Mouse (Mus musculus) embryonic facial prominence, embryonic 11.5 days (tissue): ENCODE results near the gene Slc16a3. TPM values are rescaled to one million over a fixed set of nuclear protein-coding genes. Genes with fewer than 3 reads are reported as not detected.

Source experiments
- ATAC-seq: fragments of 200-750 bp; cut with Nextera tagmentation; replicated peaks from 2 replicates; pipeline ENCODE4 v1.8.0; 2017; ENCODE audit warnings: low read depth; ENCODE audit not compliant: insufficient number of reproducible peaks, low FRiP score, low TSS enrichment
- DNase-seq: peaks from one replicate; pipeline ENCODE4 v3.0.0-alpha.2; 2015; ENCODE audit warnings: low spot score
- H3K27ac ChIP-seq: fragments of 300-500 bp; sonication (generic); replicated peaks from 2 replicates; pipeline ENCODE4 v1.5.1; 2014; ENCODE audit warnings: mild to moderate bottlenecking, low read depth, low read length, control low read depth
- H3K27me3 ChIP-seq: fragments of 300-500 bp; sonication (generic); 2 replicates; pipeline ENCODE4 v1.6.1; 2014; ENCODE audit warnings: mild to moderate bottlenecking, low read length, moderate library complexity, mixed read lengths; ENCODE audit not compliant: control insufficient read depth, insufficient read depth
- H3K36me3 ChIP-seq: fragments of 300-500 bp; sonication (generic); replicated peaks from 2 replicates; pipeline ENCODE4 v1.6.1; 2014; ENCODE audit warnings: low read depth, mild to moderate bottlenecking, low read length, moderate library complexity, mixed read lengths; ENCODE audit not compliant: control insufficient read depth, insufficient read depth
- H3K4me1 ChIP-seq: fragments of 300-500 bp; sonication (generic); 2 replicates; pipeline ENCODE4 v1.6.1; 2014; ENCODE audit warnings: low read length, mixed read lengths; ENCODE audit not compliant: control insufficient read depth, insufficient read depth
- H3K4me2 ChIP-seq: fragments of 300-500 bp; sonication (generic); 2 replicates; pipeline ENCODE4 v1.6.1; 2014; ENCODE audit warnings: low read depth, mild to moderate bottlenecking, control low read depth, low read length, moderate library complexity
- H3K4me3 ChIP-seq: fragments of 300-500 bp; sonication (generic); 2 replicates; pipeline ENCODE4 v1.5.1; 2014; ENCODE audit warnings: low read depth, low read length, control low read depth
- H3K9ac ChIP-seq: fragments of 300-500 bp; sonication (generic); replicated peaks from 2 replicates; pipeline ENCODE4 v1.6.1; 2014; ENCODE audit warnings: mild to moderate bottlenecking, control low read depth, low read length
- H3K9me3 ChIP-seq: fragments of 300-500 bp; sonication (generic); replicated peaks from 2 replicates; pipeline ENCODE4 v1.6.1; 2016; ENCODE audit warnings: mild to moderate bottlenecking, low read length, inconsistent platforms, mixed read lengths; ENCODE audit not compliant: control insufficient read depth
- WGBS: fragments of 180-500 bp; shearing (Covaris S2); extraction: QIAGEN DNeasy Blood & Tissue Kit; methylation state at CpG from one replicate; pipeline ENCODE4 v1.1.7; 2014; 5-methylcytosine and 5-hydroxymethylcytosine counted together
- polyA plus RNA-seq: library from polyadenylated mRNA; unstranded; fragments of >200 nt; fragmentation: Nextera tagmentation; extraction: Ambion mirVana; gene quantifications from 2 replicates; pipeline ENCODE4 v1.2.1, GENCODE M21; 2014

Gene Slc16a3
- polyA plus RNA-seq, 1 experiment from 2014 or later = 30.7 TPM

GRCm38 (mm10) chr11:120913796-120914195 is 34.5 kb upstream of the Slc16a3 start:
- DNase-seq (no peak), ATAC-seq (no peak)
- Histone ChIP-seq H3K9ac (no peak overlapping the region), H3K27me3 (no peaks in the 10 kb centered on the region), H3K36me3 (no peaks in the 10 kb centered on the region), H3K4me2 (no peak overlapping the region), H3K4me1 (no peaks in the 10 kb centered on the region), H3K27ac (no peak overlapping the region), H3K4me3 (no peak overlapping the region), H3K9me3 (no peaks in the 10 kb centered on the region)
- WGBS = 96% methylated on average over 4 of the region's 4 CpGs

DNA sequence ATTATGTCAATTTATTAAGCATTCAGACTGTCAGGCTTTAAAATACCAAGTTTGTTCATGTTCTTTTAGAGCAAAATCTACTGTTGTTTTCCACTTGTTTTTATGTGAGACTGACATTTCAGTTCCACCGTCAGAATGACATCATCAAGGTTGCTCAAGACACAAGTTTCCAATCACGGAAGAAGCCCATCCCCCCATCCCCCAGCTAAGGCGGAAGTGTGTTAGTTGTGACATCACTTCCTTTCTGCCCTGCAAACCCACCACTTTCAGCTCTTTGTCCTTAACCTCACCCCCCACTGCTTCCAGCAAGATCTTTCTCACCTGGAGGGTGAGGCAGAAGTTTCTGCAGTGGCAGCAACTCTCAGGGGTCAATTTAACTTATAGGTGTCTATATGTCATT is 31.8 kb upstream of the Slc16a3 start:
- Histone ChIP-seq H3K27me3 (no peaks in the 10 kb centered on the region), H3K4me1 (no peaks in the 10 kb centered on the region), H3K36me3 (peaks cover 3% of the 10 kb centered on the region; the same call in 1 of the 2 replicates), H3K9ac (no peak overlapping the region), H3K4me3 (no peak overlapping the region), H3K9me3 (no peaks in the 10 kb centered on the region), H3K4me2 (no peak overlapping the region), H3K27ac (no peak overlapping the region)
- WGBS = 70% methylated on average over 3 of the region's 3 CpGs
- peak; percentile 24 for DNase-seq
- ATAC-seq = no peak

- H3K4me3 ChIP-seq = no peak overlapping the region
- DNase-seq (no peak), ATAC-seq (no peak)
- no peaks in the 10 kb centered on the region for H3K27me3 ChIP-seq
- WGBS = 95% methylated on average over 5 of the region's 5 CpGs
- H3K9me3 ChIP-seq = no peaks in the 10 kb centered on the region
- H3K36me3 ChIP-seq = peaks cover 3% of the 10 kb centered on the region; the same call in 1 of the 2 replicates
- H3K4me2 ChIP-seq = no peak overlapping the region
- H3K27ac ChIP-seq = no peak overlapping the region
- no peak overlapping the region for H3K9ac ChIP-seq
- no peaks in the 10 kb centered on the region for H3K4me1 ChIP-seq
Measured at GRCm38 (mm10) chr11:120917756-120918155, 30.5 kb upstream of the Slc16a3 start.

GRCm38 (mm10) chr11:120922528-120922927 is 25.8 kb upstream of the Slc16a3 start:
- DNase-seq (no peak), ATAC-seq (no peak)
- Histone ChIP-seq H3K27ac (no peak overlapping the region), H3K4me2 (no peak overlapping the region), H3K4me1 (no peaks in the 10 kb centered on the region), H3K9ac (no peak overlapping the region), H3K27me3 (no peaks in the 10 kb centered on the region), H3K9me3 (no peaks in the 10 kb centered on the region), H3K36me3 (peaks cover 3% of the 10 kb centered on the region; the same call in 1 of the 2 replicates), H3K4me3 (no peak overlapping the region)
- WGBS = 93% methylated on average over 3 of the region's 3 CpGs

GRCm38 (mm10) chr11:120928468-120928867 is 19.8 kb upstream of the Slc16a3 start:
- Histone ChIP-seq H3K4me1 (no peaks in the 10 kb centered on the region), H3K4me2 (no peak overlapping the region), H3K27me3 (no peaks in the 10 kb centered on the region), H3K36me3 (no peaks in the 10 kb centered on the region), H3K9ac (no peak overlapping the region), H3K9me3 (no peaks in the 10 kb centered on the region), H3K4me3 (no peak overlapping the region), H3K27ac (no peak overlapping the region)
- no peak for ATAC-seq
- 94% methylated on average over 4 of the region's 4 CpGs for WGBS
- DNase-seq = no peak

DNA sequence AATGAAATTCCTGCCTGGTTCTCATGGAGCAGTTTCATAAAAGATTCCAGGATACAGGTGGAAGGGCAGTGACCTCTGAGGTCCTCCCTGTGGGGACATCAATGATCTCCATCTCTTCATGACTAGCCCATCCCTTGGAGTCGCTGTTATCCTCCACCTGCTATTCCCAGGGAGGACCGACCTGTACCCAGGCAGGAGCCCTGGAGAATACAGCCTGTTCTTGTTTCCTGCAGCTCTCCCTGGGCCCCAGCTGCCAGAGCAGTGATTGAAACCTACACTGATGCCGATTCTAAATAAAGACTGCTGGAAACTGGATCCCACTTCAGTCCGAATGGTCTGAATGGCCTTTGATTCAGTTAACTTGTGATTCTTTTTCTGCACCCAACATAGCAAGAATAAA is 16.8 kb upstream of the Slc16a3 start:
- no peak for DNase-seq

GRCm38 (mm10) chr11:120932564-120933398 is 15.5 kb upstream of the Slc16a3 start, which contains the start of gene Ccdc57:
Gene Ccdc57 (minus strand): TSS chr11:120932872.
- Histone ChIP-seq H3K9ac (peak within 1 kb of the TSS; percentile 71), H3K9me3 (no peaks in the 10 kb centered on the region), H3K27me3 (no peaks in the 10 kb centered on the region), H3K36me3 (no peaks in the 10 kb centered on the region), H3K4me2 (peak within 1 kb of the TSS; percentile 53), H3K4me1 (no peaks in the 10 kb centered on the region), H3K4me3 (peak within 1 kb of the TSS; percentile 56), H3K27ac (no peak within 1 kb of the TSS)
- WGBS = 9% methylated on average over 44 of the region's 44 CpGs
- DNase-seq (peak; percentile 92), ATAC-seq (peak; percentile 86)

More for the DNA sequence above, 16.8 kb upstream of the Slc16a3 start:
- H3K27me3 ChIP-seq = no peaks in the 10 kb centered on the region
- H3K9me3 ChIP-seq = no peaks in the 10 kb centered on the region
- H3K36me3 ChIP-seq = no peaks in the 10 kb centered on the region
- 88% methylated on average over 4 of the region's 4 CpGs for WGBS
- H3K4me1 ChIP-seq = no peaks in the 10 kb centered on the region
- ATAC-seq = no peak
- no peak overlapping the region for H3K4me3 ChIP-seq
- no peak overlapping the region for H3K4me2 ChIP-seq
- H3K27ac ChIP-seq = no peak overlapping the region
- no peak overlapping the region for H3K9ac ChIP-seq

- H3K4me1 ChIP-seq = no peaks in the 10 kb centered on the region
- no peak overlapping the region for H3K4me3 ChIP-seq
- ATAC-seq = no peak
- H3K36me3 ChIP-seq = no peaks in the 10 kb centered on the region
- H3K9ac ChIP-seq = no peak overlapping the region
- no peak overlapping the region for H3K27ac ChIP-seq
- no peaks in the 10 kb centered on the region for H3K27me3 ChIP-seq
- H3K9me3 ChIP-seq = no peaks in the 10 kb centered on the region
- H3K4me2 ChIP-seq = no peak overlapping the region
- DNase-seq = no peak
- WGBS = 95% methylated on average over 1 of the region's 1 CpGs
Measured at GRCm38 (mm10) chr11:120937976-120938375, 10.3 kb upstream of the Slc16a3 start.
